Mouse (Mus musculus): ENCODE measurements around the gene Tssk6.

DNA sequence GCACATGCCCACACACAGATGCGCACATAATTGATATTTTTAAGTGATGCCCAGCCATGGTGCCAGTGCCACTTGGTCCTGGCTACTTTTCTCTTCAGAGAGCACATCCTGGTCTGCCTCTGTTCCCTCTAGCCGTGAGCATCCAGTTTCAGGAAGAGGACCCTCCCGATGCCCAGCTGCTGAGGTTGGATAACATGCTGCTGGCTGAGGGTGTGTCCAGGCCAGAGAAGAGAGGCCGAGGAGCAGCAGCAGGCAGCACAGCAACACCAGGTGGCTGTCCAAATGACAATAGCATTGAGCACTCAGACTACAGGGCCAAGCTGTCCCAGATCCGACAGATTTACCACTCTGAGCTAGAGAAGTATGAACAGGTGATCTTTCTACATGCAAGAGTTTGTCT is 37.8 kb upstream of the Tssk6 start:
- TF ChIP-seq CTCF (IDR thresholded peaks at IDR 0.05; ENCODE audit: borderline replicate concordance, control insufficient read depth, extremely low read depth, insufficient read depth, low read length, poor library complexity): no peak
- no peak for TF ChIP-seq POLR2A (IDR thresholded peaks at IDR 0.05; ENCODE audit: control insufficient read depth, extremely low read depth, insufficient read depth, low read length, poor library complexity)
